ENCODE assay signal across 10 mouse cellular contexts in genomic region chr2:27120241-27120641, GRCm38 (mm10). TPM values are rescaled to one million over a fixed set of nuclear protein-coding genes. Genes with fewer than 3 reads are reported as not detected.
A peak's percentile ranks its signal among the peaks of the same experiment; 100 is the strongest.
DNase-seq lines count a peak whose midpoint lies in the region; ATAC-seq and TF ChIP-seq lines count a peak whose summit lies in the region.
"Had no signal": no experiment of that assay in that cellular context is flagged by ENCODE, and none has a peak within 500 bp of the region (broad histone marks: within the 10 kb centered on the region; RNA-seq: fewer than 3 reads in every experiment).

No protein-coding gene starts in this region.

- no peak for TF ChIP-seq EP300 in liver, postnatal 0 days (IDR thresholded peaks at IDR 0.05; ENCODE audit: low read depth)

- H3K4me2 ChIP-seq in kidney, embryonic 15.5 days: no peak overlapping the region
- H3K4me2 ChIP-seq in heart, embryonic 11.5 days: no peak overlapping the region
- H3K4me2 ChIP-seq in liver, postnatal 0 days (ENCODE audit: low read depth, low read length): no peak overlapping the region

- H3K9me3 ChIP-seq in kidney, embryonic 15.5 days (replicated peaks): no peaks in the 10 kb centered on the region
- H3K9me3 ChIP-seq in heart, embryonic 11.5 days (replicated peaks; ENCODE audit: control insufficient read depth, low read length): no peaks in the 10 kb centered on the region
- no peaks in the 10 kb centered on the region for H3K9me3 ChIP-seq in liver, postnatal 0 days (ENCODE audit: low read length)

- peaks cover 16% of the 10 kb centered on the region for H3K4me1 ChIP-seq in kidney, embryonic 15.5 days
- H3K4me1 ChIP-seq in heart, embryonic 11.5 days (ENCODE audit: control insufficient read depth, insufficient read depth, low read length): peaks cover 30% of the 10 kb centered on the region
- peaks cover 4% of the 10 kb centered on the region; the same call in 1 of the 2 replicates for H3K4me1 ChIP-seq in liver, postnatal 0 days (ENCODE audit: insufficient read depth)

- no peaks in the 10 kb centered on the region for H3K36me3 ChIP-seq in kidney, embryonic 15.5 days
- no peaks in the 10 kb centered on the region for H3K36me3 ChIP-seq in heart, embryonic 11.5 days (ENCODE audit: control insufficient read depth, insufficient read depth, low read length)
- H3K36me3 ChIP-seq in liver, postnatal 0 days (replicated peaks; ENCODE audit: insufficient read depth, low read length): no peaks in the 10 kb centered on the region

- DNase-seq in kidney, postnatal 4 days: peak; percentile 23 to 33
- DNase-seq in fibroblast of lung, adult 2 months (ENCODE audit: low read depth): peak; percentile 31
- DNase-seq in lung, postnatal 25 days (ENCODE audit: low spot score): peak; percentile 43
- no peak for DNase-seq in ovary, postnatal 14 days (ENCODE audit: low spot score)
- DNase-seq in liver, postnatal 0 days: no peak

- H3K27ac ChIP-seq in kidney, embryonic 15.5 days: no peak overlapping the region
- no peak overlapping the region for H3K27ac ChIP-seq in heart, embryonic 11.5 days (ENCODE audit: low read depth, low read length)
- H3K27ac ChIP-seq in liver, postnatal 0 days (ENCODE audit: low read depth): no peak overlapping the region
- H3K27ac ChIP-seq: macrophage had no signal

- H3K27me3 ChIP-seq in kidney, embryonic 15.5 days: no peaks in the 10 kb centered on the region
- no peaks in the 10 kb centered on the region for H3K27me3 ChIP-seq in heart, embryonic 11.5 days (ENCODE audit: control insufficient read depth, insufficient read depth, low read length)
- no peaks in the 10 kb centered on the region for H3K27me3 ChIP-seq in liver, postnatal 0 days (ENCODE audit: insufficient read depth, low read length)

- no peak overlapping the region for H3K4me3 ChIP-seq in kidney, embryonic 15.5 days (replicated peaks)
- H3K4me3 ChIP-seq in heart, embryonic 11.5 days (ENCODE audit: low read depth, low read length): no peak overlapping the region
- no peak overlapping the region for H3K4me3 ChIP-seq in liver, postnatal 0 days (ENCODE audit: low read depth, low read length)
- H3K4me3 ChIP-seq: erythroblast, embryonic 14.5 days had no signal

- TF ChIP-seq CTCF in liver, postnatal 0 days (IDR thresholded peaks at IDR 0.05; ENCODE audit: low read depth): no peak

- ATAC-seq in kidney, embryonic 15.5 days (replicated peaks; ENCODE audit: low FRiP score): no peak
- ATAC-seq in heart, embryonic 11.5 days (replicated peaks; ENCODE audit: insufficient number of reproducible peaks, low FRiP score, low TSS enrichment): peak; percentile 33; the same call in 1 of the 2 replicates
- no peak for ATAC-seq in cerebellum, adult (ENCODE audit: insufficient number of reproducible peaks, low FRiP score, low TSS enrichment)
- no peak for ATAC-seq in liver, postnatal 0 days

- 76% methylated on average over 8 of the region's 8 CpGs for WGBS in kidney, embryonic 15.5 days
- WGBS in heart, embryonic 11.5 days (ENCODE audit: insufficient replicate concordance): 53% methylated on average over 8 of the region's 8 CpGs
- WGBS in liver, postnatal 0 days (ENCODE audit: insufficient replicate concordance): 84% methylated on average over 8 of the region's 8 CpGs

- H3K9ac ChIP-seq in kidney, embryonic 15.5 days: no peak overlapping the region
- H3K9ac ChIP-seq in heart, embryonic 11.5 days (ENCODE audit: low read depth, low read length): peak overlapping the region; percentile 10; the same call in 1 of the 2 replicates
- H3K9ac ChIP-seq in liver, postnatal 0 days (replicated peaks): no peak overlapping the region

RNA-seq across cellular contexts. Expression of gene Fam163b, which starts 22.1 kb away (rescaled TPM):
- polyA plus RNA-seq in kidney, embryonic 15.5 days (2015; fragmentation: Nextera tagmentation; extraction: Ambion mirVana): 0.18 and 0.30 TPM in 2 replicates
- polyA plus RNA-seq in heart, embryonic 11.5 days (2014; fragmentation: Nextera tagmentation; extraction: Ambion mirVana): 0.39 and 0.54 TPM in 2 replicates
- polyA plus RNA-seq in liver, postnatal 0 days (2015; fragmentation: Nextera tagmentation; extraction: Ambion mirVana): not detected in 2 replicates
- polyA plus RNA-seq: erythroblast, embryonic 14.5 days; macrophage had no signal

RNA-seq across cellular contexts. Expression of gene Adamtsl2, which starts 41.1 kb away (rescaled TPM):
- 1.3 and 1.7 TPM in 2 replicates for polyA plus RNA-seq in kidney, embryonic 15.5 days (2015; fragmentation: Nextera tagmentation; extraction: Ambion mirVana)
- polyA plus RNA-seq in heart, embryonic 11.5 days (2014; fragmentation: Nextera tagmentation; extraction: Ambion mirVana): 9.0 and 14.2 TPM in 2 replicates
- polyA plus RNA-seq in liver, postnatal 0 days (2015; fragmentation: Nextera tagmentation; extraction: Ambion mirVana): 1.1 and 1.2 TPM in 2 replicates
- polyA plus RNA-seq: erythroblast, embryonic 14.5 days; macrophage had no signal

RNA-seq across cellular contexts. Expression of gene Dbh, which starts 44.8 kb away (rescaled TPM):
- polyA plus RNA-seq in kidney, embryonic 15.5 days (2015; fragmentation: Nextera tagmentation; extraction: Ambion mirVana): 3.5 and 19.1 TPM in 2 replicates
- 0.47 and 0.63 TPM in 2 replicates for polyA plus RNA-seq in heart, embryonic 11.5 days (2014; fragmentation: Nextera tagmentation; extraction: Ambion mirVana)
- polyA plus RNA-seq in liver, postnatal 0 days (2015; fragmentation: Nextera tagmentation; extraction: Ambion mirVana): not detected in 2 replicates
- polyA plus RNA-seq: erythroblast, embryonic 14.5 days; macrophage had no signal

RNA-seq across cellular contexts. Expression of gene Mymk, which starts 48.3 kb away (rescaled TPM):
- 3.4 and 5.3 TPM in 2 replicates for polyA plus RNA-seq in kidney, embryonic 15.5 days (2015; fragmentation: Nextera tagmentation; extraction: Ambion mirVana)
- polyA plus RNA-seq in heart, embryonic 11.5 days (2014; fragmentation: Nextera tagmentation; extraction: Ambion mirVana): 0.15 and 0.23 TPM in 2 replicates
- 0.49 TPM in 1 of 2 replicates, not detected in the other for polyA plus RNA-seq in liver, postnatal 0 days (2015; fragmentation: Nextera tagmentation; extraction: Ambion mirVana)
- polyA plus RNA-seq: erythroblast, embryonic 14.5 days; macrophage had no signal

Comparison
In these comparisons a context has a peak if more than half of its experiments do, and no peak if none do; other contexts are left out.
1. DNase-seq: peak in kidney, postnatal 4 days (2 of 2), fibroblast of lung, adult 2 months (single experiment) and lung, postnatal 25 days (single experiment); none in ovary, postnatal 14 days (single experiment) and liver, postnatal 0 days (single experiment).